Mouse (Mus musculus) embryonic facial prominence, embryonic 12.5 days (tissue): ENCODE measurements around the gene Dscam. TPM values are rescaled to one million over a fixed set of nuclear protein-coding genes. Genes with fewer than 3 reads are reported as not detected.

Source experiments
- ATAC-seq: fragments of 200-750 bp; cut with Nextera tagmentation; 2 replicates; pipeline ENCODE4 v1.8.0; 2017; ENCODE audit not compliant: insufficient number of reproducible peaks, insufficient read depth, low FRiP score, low TSS enrichment
- H3K27ac ChIP-seq: fragments of 300-500 bp; sonication (generic); 2 replicates; pipeline ENCODE4 v1.5.1; 2016; ENCODE audit warnings: mild to moderate bottlenecking
- H3K27me3 ChIP-seq: fragments of 300-500 bp; sonication (generic); 2 replicates; pipeline ENCODE4 v1.6.1; 2016; ENCODE audit warnings: mild to moderate bottlenecking, moderate library complexity
- H3K36me3 ChIP-seq: fragments of 300-500 bp; sonication (generic); 2 replicates; pipeline ENCODE4 v1.6.1; 2016; ENCODE audit warnings: mild to moderate bottlenecking
- H3K4me1 ChIP-seq: fragments of 300-500 bp; sonication (generic); 2 replicates; pipeline ENCODE4 v1.6.1; 2016
- H3K4me2 ChIP-seq: fragments of 300-500 bp; sonication (generic); replicated peaks from 2 replicates; pipeline ENCODE4 v1.6.1; 2016; ENCODE audit warnings: mild to moderate bottlenecking, moderate library complexity
- H3K4me3 ChIP-seq: fragments of 300-500 bp; sonication (generic); 2 replicates; pipeline ENCODE4 v1.5.1; 2016; ENCODE audit warnings: mild to moderate bottlenecking
- H3K9ac ChIP-seq: fragments of 300-500 bp; sonication (generic); 2 replicates; pipeline ENCODE4 v1.6.1; 2016; ENCODE audit warnings: mild to moderate bottlenecking, moderate library complexity
- H3K9me3 ChIP-seq: fragments of 300-500 bp; sonication (generic); 2 replicates; pipeline ENCODE4 v1.6.1; 2016; ENCODE audit warnings: mild to moderate bottlenecking, moderate library complexity
- WGBS: fragments of 180-500 bp; shearing (Covaris S2); methylation state at CpG from one replicate; pipeline ENCODE4 v1.1.7; 2016; 5-methylcytosine and 5-hydroxymethylcytosine counted together
- polyA plus RNA-seq: library from polyadenylated mRNA; unstranded; fragments of >200 nt; fragmentation: Nextera tagmentation; extraction: Ambion mirVana; gene quantifications from 2 replicates; pipeline ENCODE4 v1.2.1, GENCODE M21; 2016

Gene Dscam
- polyA plus RNA-seq, 1 experiment from 2014 or later, result 0.42 TPM

GRCm38 (mm10) chr16:96617772-96618171, 552.8 kb downstream of the Dscam start:
- ATAC-seq, result 0 out of 2 replicates have a peak, but pooled peaks have one; percentile 41
- Histone ChIP-seq H3K27me3 (no peaks in the 10 kb centered on the region), H3K9ac (no peak overlapping the region), H3K4me1 (peaks cover 4% of the 10 kb centered on the region; the same call in 1 of the 2 replicates), H3K36me3 (no peaks in the 10 kb centered on the region), H3K4me3 (no peak overlapping the region), H3K4me2 (no peak overlapping the region), H3K27ac (no peak overlapping the region), H3K9me3 (no peaks in the 10 kb centered on the region)
- WGBS, result 51% methylated on average over 4 of the region's 4 CpGs

- Histone ChIP-seq H3K4me3 (no peak overlapping the region), H3K36me3 (no peaks in the 10 kb centered on the region), H3K27me3 (no peaks in the 10 kb centered on the region), H3K4me2 (no peak overlapping the region), H3K9ac (no peak overlapping the region), H3K9me3 (no peaks in the 10 kb centered on the region), H3K4me1 (peaks cover 4% of the 10 kb centered on the region; the same call in 1 of the 2 replicates), H3K27ac (no peak overlapping the region)
- ATAC-seq, result no peak
- WGBS, result 67% methylated on average over 4 of the region's 4 CpGs
These were observed 557.3 kb downstream of the Dscam start for GRCm38 (mm10) chr16:96613275-96613674.

GRCm38 (mm10) chr16:96610806-96611205, 559.7 kb downstream of the Dscam start:
- H3K27ac ChIP-seq, result no peak overlapping the region
- no peaks in the 10 kb centered on the region for H3K4me1 ChIP-seq
- no peak overlapping the region for H3K4me2 ChIP-seq
- H3K4me3 ChIP-seq, result no peak overlapping the region
- no peak for ATAC-seq
- no peak overlapping the region for H3K9ac ChIP-seq
- no peaks in the 10 kb centered on the region for H3K36me3 ChIP-seq
- H3K9me3 ChIP-seq, result no peaks in the 10 kb centered on the region
- 78% methylated on average over 1 of the region's 1 CpGs for WGBS
- no peaks in the 10 kb centered on the region for H3K27me3 ChIP-seq

- Histone ChIP-seq H3K4me1 (no peaks in the 10 kb centered on the region), H3K4me3 (no peak overlapping the region), H3K27me3 (no peaks in the 10 kb centered on the region), H3K4me2 (no peak overlapping the region), H3K9ac (no peak overlapping the region), H3K27ac (no peak overlapping the region), H3K9me3 (no peaks in the 10 kb centered on the region), H3K36me3 (no peaks in the 10 kb centered on the region)
- ATAC-seq, result no peak
- 69% methylated on average over 2 of the region's 2 CpGs for WGBS
These were observed 568.3 kb downstream of the Dscam start for GRCm38 (mm10) chr16:96602206-96602605.

- Histone ChIP-seq H3K9ac (no peak overlapping the region), H3K9me3 (no peaks in the 10 kb centered on the region), H3K36me3 (no peaks in the 10 kb centered on the region), H3K4me2 (no peak overlapping the region), H3K4me1 (no peaks in the 10 kb centered on the region), H3K27ac (no peak overlapping the region), H3K27me3 (no peaks in the 10 kb centered on the region), H3K4me3 (no peak overlapping the region)
- no peak for ATAC-seq
- WGBS, result 89% methylated on average over 11 of the region's 11 CpGs
These were observed 569.8 kb downstream of the Dscam start for GRCm38 (mm10) chr16:96600791-96601190.

- Histone ChIP-seq H3K4me1 (no peaks in the 10 kb centered on the region), H3K36me3 (no peaks in the 10 kb centered on the region), H3K4me3 (no peak overlapping the region), H3K9me3 (no peaks in the 10 kb centered on the region), H3K27me3 (no peaks in the 10 kb centered on the region), H3K4me2 (no peak overlapping the region), H3K27ac (no peak overlapping the region), H3K9ac (no peak overlapping the region)
- 78% methylated on average over 3 of the region's 3 CpGs for WGBS
- no peak for ATAC-seq
These were observed 571.0 kb downstream of the Dscam start for GRCm38 (mm10) chr16:96599401-96600060.

GRCm38 (mm10) chr16:96575841-96576240, 594.7 kb downstream of the Dscam start:
- no peaks in the 10 kb centered on the region for H3K4me1 ChIP-seq
- H3K36me3 ChIP-seq, result no peaks in the 10 kb centered on the region
- ATAC-seq, result no peak
- H3K4me3 ChIP-seq, result no peak overlapping the region
- H3K9me3 ChIP-seq, result no peaks in the 10 kb centered on the region
- WGBS, result 83% methylated on average over 5 of the region's 5 CpGs
- H3K27me3 ChIP-seq, result no peaks in the 10 kb centered on the region
- no peak overlapping the region for H3K9ac ChIP-seq
- no peak overlapping the region for H3K27ac ChIP-seq
- H3K4me2 ChIP-seq, result no peak overlapping the region

GRCm38 (mm10) chr16:96567428-96567827, 603.1 kb downstream of the Dscam start:
- no peak for ATAC-seq
- Histone ChIP-seq H3K36me3 (no peaks in the 10 kb centered on the region), H3K9ac (no peak overlapping the region), H3K4me2 (no peak overlapping the region), H3K27ac (no peak overlapping the region), H3K4me1 (no peaks in the 10 kb centered on the region), H3K27me3 (no peaks in the 10 kb centered on the region), H3K9me3 (no peaks in the 10 kb centered on the region), H3K4me3 (no peak overlapping the region)
- WGBS, result 65% methylated on average over 3 of the region's 3 CpGs

GRCm38 (mm10) chr16:96563350-96564257, 606.9 kb downstream of the Dscam start:
- no peak overlapping the region for H3K4me3 ChIP-seq
- ATAC-seq, result no peak
- no peaks in the 10 kb centered on the region for H3K9me3 ChIP-seq
- no peak overlapping the region for H3K9ac ChIP-seq
- H3K4me2 ChIP-seq, result no peak overlapping the region
- no peaks in the 10 kb centered on the region for H3K27me3 ChIP-seq
- H3K27ac ChIP-seq, result 0 out of 2 replicates have a peak overlapping the region, but pooled peaks have one; percentile 41
- H3K4me1 ChIP-seq, result no peaks in the 10 kb centered on the region
- 61% methylated on average over 8 of the region's 8 CpGs for WGBS
- no peaks in the 10 kb centered on the region for H3K36me3 ChIP-seq

GRCm38 (mm10) chr16:96559796-96560195, 610.8 kb downstream of the Dscam start:
- no peak overlapping the region for H3K9ac ChIP-seq
- H3K4me3 ChIP-seq, result no peak overlapping the region
- no peak overlapping the region for H3K4me2 ChIP-seq
- H3K27ac ChIP-seq, result no peak overlapping the region
- no peaks in the 10 kb centered on the region for H3K9me3 ChIP-seq
- no peaks in the 10 kb centered on the region for H3K36me3 ChIP-seq
- H3K4me1 ChIP-seq, result no peaks in the 10 kb centered on the region
- no peak for ATAC-seq
- H3K27me3 ChIP-seq, result no peaks in the 10 kb centered on the region

GRCm38 (mm10) chr16:96558341-96558740, 612.2 kb downstream of the Dscam start:
- WGBS, result 82% methylated on average over 1 of the region's 1 CpGs
- Histone ChIP-seq H3K4me1 (no peaks in the 10 kb centered on the region), H3K9ac (no peak overlapping the region), H3K27me3 (no peaks in the 10 kb centered on the region), H3K36me3 (no peaks in the 10 kb centered on the region), H3K4me3 (no peak overlapping the region), H3K27ac (no peak overlapping the region), H3K4me2 (no peak overlapping the region), H3K9me3 (no peaks in the 10 kb centered on the region)
- ATAC-seq, result no peak

GRCm38 (mm10) chr16:96556621-96557020, 613.9 kb downstream of the Dscam start:
- Histone ChIP-seq H3K4me2 (no peak overlapping the region), H3K9ac (no peak overlapping the region), H3K27me3 (no peaks in the 10 kb centered on the region), H3K4me3 (no peak overlapping the region), H3K27ac (no peak overlapping the region), H3K36me3 (no peaks in the 10 kb centered on the region), H3K9me3 (no peaks in the 10 kb centered on the region), H3K4me1 (no peaks in the 10 kb centered on the region)
- 83% methylated on average over 3 of the region's 3 CpGs for WGBS
- no peak for ATAC-seq
